Mouse (Mus musculus) midbrain, embryonic 11.5 days (tissue): Measurements from ENCODE around the gene Anxa9. TPM values are rescaled to one million over a fixed set of nuclear protein-coding genes. Genes with fewer than 3 reads are reported as not detected.

Source experiments
- ATAC-seq: fragments of 200-750 bp; cut with Nextera tagmentation; 2 replicates; pipeline ENCODE4 v1.8.0; 2017; ENCODE audit warnings: moderate TSS enrichment, moderate library complexity; ENCODE audit not compliant: low FRiP score
- DNase-seq: peaks from one replicate; pipeline ENCODE4 v3.0.0; 2015; ENCODE audit warnings: low spot score; ENCODE audit errors: missing footprints
- H3K27ac ChIP-seq: fragments of 300-500 bp; sonication (generic); 2 replicates; pipeline ENCODE4 v1.5.1; 2014; ENCODE audit warnings: low read depth, low read length
- H3K27me3 ChIP-seq: fragments of 300-500 bp; sonication (generic); 2 replicates; pipeline ENCODE4 v1.6.1; 2014; ENCODE audit warnings: mild to moderate bottlenecking, low read length, moderate library complexity, mixed read lengths; ENCODE audit not compliant: control insufficient read depth, insufficient read depth
- H3K36me3 ChIP-seq: fragments of 300-500 bp; sonication (generic); 2 replicates; pipeline ENCODE4 v1.6.1; 2014; ENCODE audit warnings: mild to moderate bottlenecking, low read length, moderate library complexity, mixed read lengths; ENCODE audit not compliant: control insufficient read depth, insufficient read depth
- H3K4me1 ChIP-seq: fragments of 300-500 bp; sonication (generic); 2 replicates; pipeline ENCODE4 v1.6.1; 2014; ENCODE audit warnings: low read length; ENCODE audit not compliant: control insufficient read depth, insufficient read depth
- H3K4me2 ChIP-seq: fragments of 300-500 bp; sonication (generic); 2 replicates; pipeline ENCODE4 v1.6.1; 2014; ENCODE audit warnings: mild to moderate bottlenecking, moderate library complexity
- H3K4me3 ChIP-seq: fragments of 300-500 bp; sonication (generic); 2 replicates; pipeline ENCODE4 v1.5.1; 2014; ENCODE audit warnings: low read depth, low read length
- H3K9ac ChIP-seq: fragments of 300-500 bp; sonication (generic); 2 replicates; pipeline ENCODE4 v1.6.1; 2014; ENCODE audit warnings: low read length
- H3K9me3 ChIP-seq: fragments of 300-500 bp; sonication (generic); 2 replicates; pipeline ENCODE4 v1.6.1; 2016; ENCODE audit warnings: low read length; ENCODE audit not compliant: control insufficient read depth
- WGBS: fragments of 180-500 bp; shearing (Covaris S2); extraction: QIAGEN DNeasy Blood & Tissue Kit; methylation state at CpG from one replicate; pipeline ENCODE4 v1.1.7; 2014; 5-methylcytosine and 5-hydroxymethylcytosine counted together
- polyA plus RNA-seq: library from polyadenylated mRNA; unstranded; fragments of >200 nt; fragmentation: Nextera tagmentation; extraction: Ambion mirVana; gene quantifications from 2 replicates; pipeline ENCODE4 v1.2.1, GENCODE M21; 2014

Anxa9 gene
- polyA plus RNA-seq, 1 experiment from 2014 or later, result 0.87 TPM

DNA sequence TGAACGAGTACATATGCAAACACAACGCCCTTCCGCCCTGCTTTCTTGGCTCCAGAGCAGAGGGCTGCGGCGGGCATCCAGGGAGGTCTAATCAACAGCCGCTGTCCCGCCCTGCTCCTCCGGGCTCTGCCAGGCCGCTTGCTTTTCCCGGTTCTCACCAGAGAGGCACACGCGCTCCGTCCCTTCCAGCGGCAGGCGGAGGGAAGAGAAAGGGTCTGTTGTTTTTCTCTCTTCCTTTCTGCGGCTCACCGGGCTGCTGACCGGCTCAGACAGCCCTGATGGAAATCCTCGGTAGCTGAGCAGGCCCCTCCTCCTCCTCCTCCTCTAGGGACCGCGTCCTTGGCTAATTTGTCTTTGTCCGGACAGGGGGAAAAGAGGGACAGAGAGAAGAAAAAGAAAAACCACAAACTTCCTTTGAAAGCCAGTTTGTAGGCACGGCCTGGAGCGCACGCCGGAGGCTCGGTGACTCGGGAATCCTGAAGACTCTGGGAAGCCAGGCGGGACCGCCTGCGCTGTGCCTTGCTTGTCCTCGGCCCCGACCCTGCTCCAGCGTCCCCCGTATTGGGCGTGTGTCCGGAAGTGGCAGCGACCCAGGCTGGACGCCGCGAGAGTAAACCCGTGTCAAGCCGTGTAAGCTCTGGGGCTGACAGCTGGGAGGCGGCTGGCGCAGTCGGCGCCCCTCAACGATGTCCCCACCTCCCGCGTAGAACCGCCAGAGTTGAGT lies 23.9 kb downstream of the Anxa9 start:
- no peaks in the 10 kb centered on the region for H3K9me3 ChIP-seq
- ATAC-seq (peak; percentile 74), DNase-seq (peak; percentile 97)
- H3K9ac ChIP-seq, result peak overlapping the region; percentile 92
- peak overlapping the region; percentile 78 for H3K4me2 ChIP-seq
- peak overlapping the region; percentile 61 for H3K4me3 ChIP-seq
- peak overlapping the region; percentile 93 for H3K27ac ChIP-seq
- no peaks in the 10 kb centered on the region for H3K36me3 ChIP-seq
- no peaks in the 10 kb centered on the region for H3K27me3 ChIP-seq
- WGBS, result under 1% methylated on average over 49 of the region's 51 CpGs
- peaks cover 9% of the 10 kb centered on the region for H3K4me1 ChIP-seq

DNA sequence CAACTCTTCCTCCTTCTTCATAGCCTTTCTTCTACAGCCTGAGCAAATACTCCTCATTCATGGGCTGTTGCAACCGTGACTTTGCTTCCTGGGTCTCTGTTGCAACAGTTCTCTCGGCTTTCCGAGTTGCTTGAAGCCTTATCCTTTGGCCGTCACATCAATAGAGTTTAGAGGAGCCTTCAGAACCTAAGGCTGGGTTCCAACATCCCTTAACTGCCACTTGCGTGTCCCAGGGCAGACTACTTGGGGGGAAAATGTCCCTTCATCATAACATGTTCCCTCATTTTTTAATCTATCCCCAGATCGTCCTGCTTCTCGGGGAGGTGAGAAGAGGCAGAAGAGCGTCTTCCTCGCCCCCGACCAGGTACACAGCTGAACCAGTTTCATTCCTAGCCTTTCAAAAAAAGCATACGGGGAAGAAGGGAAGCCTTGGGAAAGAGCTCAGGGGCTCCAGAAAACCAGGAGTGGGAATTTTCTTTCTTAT lies 24.6 kb downstream of the Anxa9 start:
- no peaks in the 10 kb centered on the region for H3K9me3 ChIP-seq
- H3K36me3 ChIP-seq, result no peaks in the 10 kb centered on the region
- H3K27me3 ChIP-seq, result no peaks in the 10 kb centered on the region
- peak overlapping the region; percentile 93 for H3K27ac ChIP-seq
- H3K4me3 ChIP-seq, result peak overlapping the region; percentile 61
- H3K4me1 ChIP-seq, result peaks cover 9% of the 10 kb centered on the region
- DNase-seq (no peak), ATAC-seq (no peak)
- peak overlapping the region; percentile 92 for H3K9ac ChIP-seq
- under 1% methylated on average over 11 of the region's 11 CpGs for WGBS
- peak overlapping the region; percentile 78 for H3K4me2 ChIP-seq

- no peaks in the 10 kb centered on the region for H3K9me3 ChIP-seq
- peaks cover 9% of the 10 kb centered on the region for H3K4me1 ChIP-seq
- H3K4me3 ChIP-seq, result peak within 1 kb of the TSS; percentile 64
- H3K27ac ChIP-seq, result peak within 1 kb of the TSS; percentile 93
- 1% methylated on average over 53 of the region's 53 CpGs for WGBS
- no peaks in the 10 kb centered on the region for H3K36me3 ChIP-seq
- ATAC-seq (peak; percentile 90), DNase-seq (peak; percentile 99)
- H3K27me3 ChIP-seq, result no peaks in the 10 kb centered on the region
- H3K9ac ChIP-seq, result peak within 1 kb of the TSS; percentile 92
- H3K4me2 ChIP-seq, result peak within 1 kb of the TSS; percentile 78
These were observed 25.5 kb downstream of the Anxa9 start, which contains the start of the genes Mindy1 and Prune1 for GRCm38 (mm10) chr3:95281216-95282126. Mindy1 (plus strand) TSS chr3:95281345. Prune1 (minus strand) TSS chr3:95282076.

GRCm38 (mm10) chr3:95280747-95281146 lies 26.2 kb downstream of the Anxa9 start:
- Histone ChIP-seq H3K36me3 (no peaks in the 10 kb centered on the region), H3K4me1 (peaks cover 9% of the 10 kb centered on the region), H3K9ac (peak overlapping the region; percentile 87), H3K4me3 (peak overlapping the region; percentile 64), H3K27ac (no peak overlapping the region), H3K4me2 (peak overlapping the region; percentile 78), H3K9me3 (no peaks in the 10 kb centered on the region), H3K27me3 (no peaks in the 10 kb centered on the region)
- WGBS, result 34% methylated on average over 8 of the region's 8 CpGs
- DNase-seq (peak; percentile 89), ATAC-seq (no peak)

DNA sequence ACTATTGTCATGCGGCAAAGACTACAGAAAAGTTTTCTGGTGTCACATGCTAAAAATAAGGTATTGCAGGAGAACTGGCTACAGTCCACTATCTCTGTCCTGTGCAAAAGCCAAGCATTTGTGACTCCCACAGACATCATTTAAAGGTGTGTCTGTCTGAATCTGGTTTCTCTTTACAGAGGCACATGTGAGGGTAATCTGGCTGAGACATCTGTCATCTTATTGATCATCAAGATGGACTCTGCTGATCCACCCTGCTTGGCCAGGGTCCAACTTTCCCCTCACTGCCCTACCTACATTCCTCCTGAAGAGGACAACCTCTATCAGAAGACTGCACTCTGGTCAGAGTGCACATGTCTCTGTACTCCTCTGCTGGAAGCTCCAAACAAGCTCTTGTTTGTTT lies 29.8 kb downstream of the Anxa9 start:
- DNase-seq (no peak), ATAC-seq (no peak)
- H3K4me3 ChIP-seq, result no peak overlapping the region
- H3K27me3 ChIP-seq, result no peaks in the 10 kb centered on the region
- H3K4me2 ChIP-seq, result no peak overlapping the region
- no peak overlapping the region for H3K27ac ChIP-seq
- H3K36me3 ChIP-seq, result no peaks in the 10 kb centered on the region
- no peak overlapping the region for H3K9ac ChIP-seq
- H3K4me1 ChIP-seq, result no peaks in the 10 kb centered on the region
- no peaks in the 10 kb centered on the region for H3K9me3 ChIP-seq
- 84% methylated on average over 1 of the region's 1 CpGs for WGBS

GRCm38 (mm10) chr3:95276428-95276934 lies 30.5 kb downstream of the Anxa9 start:
- no peak overlapping the region for H3K9ac ChIP-seq
- no peaks in the 10 kb centered on the region for H3K4me1 ChIP-seq
- ATAC-seq (no peak), DNase-seq (no peak)
- 80% methylated on average over 5 of the region's 5 CpGs for WGBS
- no peak overlapping the region for H3K27ac ChIP-seq
- no peaks in the 10 kb centered on the region for H3K27me3 ChIP-seq
- H3K36me3 ChIP-seq, result no peaks in the 10 kb centered on the region
- no peaks in the 10 kb centered on the region for H3K9me3 ChIP-seq
- H3K4me2 ChIP-seq, result no peak overlapping the region
- no peak overlapping the region for H3K4me3 ChIP-seq

DNA sequence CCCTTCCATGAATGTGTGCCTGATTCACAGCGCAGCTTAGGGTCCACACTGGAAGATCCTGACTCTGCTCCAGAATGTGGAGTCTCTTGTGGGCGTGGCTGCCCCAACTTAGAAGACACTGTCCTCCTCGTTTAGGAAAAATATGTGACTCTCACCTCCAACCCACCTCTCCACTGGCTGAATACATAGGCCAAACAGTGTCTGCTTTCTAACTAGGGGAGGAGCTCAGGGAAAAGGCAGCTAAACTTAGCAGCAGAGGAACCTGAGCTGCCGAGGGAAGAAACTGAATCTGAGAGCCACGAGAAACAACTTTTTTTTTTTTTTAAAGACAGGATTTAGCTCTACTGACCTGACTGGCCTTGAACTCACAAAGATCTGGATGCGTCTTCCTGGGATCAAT lies 31.8 kb downstream of the Anxa9 start:
- no peak overlapping the region for H3K9ac ChIP-seq
- no peak overlapping the region for H3K4me2 ChIP-seq
- H3K36me3 ChIP-seq, result no peaks in the 10 kb centered on the region
- no peak for ATAC-seq
- 84% methylated on average over 6 of the region's 6 CpGs for WGBS
- no peak overlapping the region for H3K27ac ChIP-seq
- no peak overlapping the region for H3K4me3 ChIP-seq
- no peaks in the 10 kb centered on the region for H3K27me3 ChIP-seq
- no peaks in the 10 kb centered on the region for H3K9me3 ChIP-seq
- no peaks in the 10 kb centered on the region for H3K4me1 ChIP-seq
- DNase-seq, result no peak

- Histone ChIP-seq H3K9me3 (no peaks in the 10 kb centered on the region), H3K36me3 (no peaks in the 10 kb centered on the region), H3K4me2 (no peak overlapping the region), H3K27ac (no peak overlapping the region), H3K4me1 (no peaks in the 10 kb centered on the region), H3K9ac (no peak overlapping the region), H3K4me3 (no peak overlapping the region), H3K27me3 (no peaks in the 10 kb centered on the region)
- no peak for ATAC-seq
- WGBS, result 94% methylated on average over 4 of the region's 4 CpGs
- no peak for DNase-seq
These were observed 32.5 kb downstream of the Anxa9 start for GRCm38 (mm10) chr3:95274453-95274852.
